Mouse (Mus musculus): ENCODE results near the gene Rtn4rl1.

DNA sequence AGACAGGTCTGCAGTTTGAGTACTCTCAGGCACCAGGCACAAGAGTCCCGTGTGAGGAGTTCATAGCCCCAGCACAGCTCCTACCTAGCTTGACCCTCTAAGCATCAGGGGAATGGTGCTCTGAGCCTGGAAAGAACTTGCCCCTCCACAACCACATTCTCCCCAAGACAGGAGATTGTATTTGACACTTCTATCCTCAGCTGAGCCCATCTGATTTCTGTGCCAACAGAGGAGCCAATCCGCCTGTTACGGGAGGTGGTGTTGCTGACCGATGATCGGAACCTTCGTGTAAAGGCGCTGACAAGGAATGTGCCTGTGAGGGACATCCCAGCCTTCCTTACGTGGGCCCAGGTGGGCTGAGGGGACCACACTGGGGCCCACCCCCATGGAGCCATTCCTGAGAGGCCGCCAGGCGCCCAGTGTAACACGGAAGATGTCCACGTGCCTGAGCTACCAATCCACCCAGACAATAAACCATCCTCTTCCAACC lies 30.9 kb upstream of the Rtn4rl1 start:
- TF ChIP-seq CTCF (IDR thresholded peaks at IDR 0.05; ENCODE audit: low read depth): no peak
- TF ChIP-seq EP300 (optimal IDR thresholded peaks at IDR 0.05): no peak

All from stomach, postnatal 0 days (tissue).